Mouse (Mus musculus) layer of hippocampus, adult 8-10 months (tissue): ENCODE measurements around the gene Cdh12. TPM values are rescaled to one million over a fixed set of nuclear protein-coding genes. Genes with fewer than 3 reads are reported as not detected.
"Not testable (repeated sequence)": the region's sequence is repeated elsewhere in the genome, so short reads cannot be mapped to it uniquely, and the experiment has no call there.

Experiments
- DNase-seq, 2 experiments: peaks; one replicate each; pipeline ENCODE4 v3.0.0; 2022; ENCODE audit warnings: low spot score in 2 of 2
- total RNA-seq, 4 experiments: library from RNA; stranded (reverse); gene quantifications; 2 replicates each; pipeline ENCODE4 v1.2.4; 2022

The Cdh12 gene
- total RNA-seq = 10 to 100 TPM; 23.1 to 39.2 (median 26.0) TPM

GRCm38 (mm10) chr15:20448861-20449663 is at the start of gene Cdh12:
Cdh12 (plus strand) TSS chr15:20449265.
- peak; percentile 31 to 42 for DNase-seq

GRCm38 (mm10) chr15:20403596-20403995 is 45.5 kb upstream of the Cdh12 start:
- no peak for DNase-seq

GRCm38 (mm10) chr15:20413397-20413796 is 35.7 kb upstream of the Cdh12 start:
- DNase-seq = no peak

GRCm38 (mm10) chr15:20436356-20436755 is 12.7 kb upstream of the Cdh12 start:
- DNase-seq = no peak

- no peak for DNase-seq
Observed at GRCm38 (mm10) chr15:20450558-20450957, 1.5 kb downstream of the Cdh12 start.

- no peak for DNase-seq
Observed at GRCm38 (mm10) chr15:20458508-20458907, 9.4 kb downstream of the Cdh12 start.

GRCm38 (mm10) chr15:20462500-20462899 is 13.4 kb downstream of the Cdh12 start:
- DNase-seq = no peak

- DNase-seq = no peak
Observed at GRCm38 (mm10) chr15:20463601-20464000, 14.5 kb downstream of the Cdh12 start.

- no peak for DNase-seq
Observed at GRCm38 (mm10) chr15:20550979-20551378, 101.9 kb downstream of the Cdh12 start.

- DNase-seq = no peak
Observed at GRCm38 (mm10) chr15:20571012-20571411, 121.9 kb downstream of the Cdh12 start.

GRCm38 (mm10) chr15:20582567-20583075 is 133.6 kb downstream of the Cdh12 start:
- no peak for DNase-seq

GRCm38 (mm10) chr15:20591599-20591998 is 142.5 kb downstream of the Cdh12 start:
- DNase-seq = no peak

GRCm38 (mm10) chr15:20605751-20606150 is 156.7 kb downstream of the Cdh12 start:
- not testable (repeated sequence) for DNase-seq

- no peak for DNase-seq
Observed at GRCm38 (mm10) chr15:20634593-20634992, 185.5 kb downstream of the Cdh12 start.

- no peak for DNase-seq
Observed at GRCm38 (mm10) chr15:20639155-20639554, 190.1 kb downstream of the Cdh12 start.

- DNase-seq = no peak
Observed at GRCm38 (mm10) chr15:20642905-20643414, 193.9 kb downstream of the Cdh12 start.

GRCm38 (mm10) chr15:20660221-20660620 is 211.2 kb downstream of the Cdh12 start:
- no peak for DNase-seq

GRCm38 (mm10) chr15:20666650-20667049 is 217.6 kb downstream of the Cdh12 start, which contains the start of gene Acot10:
Acot10 (minus strand) TSS chr15:20666750.
- DNase-seq = no peak

- no peak for DNase-seq
Observed at GRCm38 (mm10) chr15:20667350-20667749, 218.3 kb downstream of the Cdh12 start.

- DNase-seq = no peak
Observed at GRCm38 (mm10) chr15:20667989-20668388, 218.9 kb downstream of the Cdh12 start.

- not testable (repeated sequence) for DNase-seq
Observed at GRCm38 (mm10) chr15:20669507-20669906, 220.4 kb downstream of the Cdh12 start.

- DNase-seq = no peak
Observed at GRCm38 (mm10) chr15:20682719-20683118, 233.7 kb downstream of the Cdh12 start.

GRCm38 (mm10) chr15:20684200-20684599 is 235.1 kb downstream of the Cdh12 start:
- DNase-seq = no peak
